Mouse (Mus musculus): ENCODE data around the gene Rgs5.

GRCm38 (mm10) chr1:169680455-169681208 is 25.3 kb downstream of the Rgs5 start:
- no peak for TF ChIP-seq CTCF (IDR thresholded peaks at IDR 0.05; ENCODE audit: insufficient read depth, low read length)
- TF ChIP-seq POLR2A (IDR thresholded peaks at IDR 0.05; ENCODE audit: borderline replicate concordance, extremely low read depth, low read depth, low read length), result no peak

All from lung, adult 2 months (tissue).